Mouse (Mus musculus): ENCODE data around the gene Cdk5rap3. TPM values are rescaled to one million over a fixed set of nuclear protein-coding genes. Genes with fewer than 3 reads are reported as not detected.

Gene Cdk5rap3
- polyA plus RNA-seq, 1 experiment from 2014 or later: 52.5 TPM

DNA sequence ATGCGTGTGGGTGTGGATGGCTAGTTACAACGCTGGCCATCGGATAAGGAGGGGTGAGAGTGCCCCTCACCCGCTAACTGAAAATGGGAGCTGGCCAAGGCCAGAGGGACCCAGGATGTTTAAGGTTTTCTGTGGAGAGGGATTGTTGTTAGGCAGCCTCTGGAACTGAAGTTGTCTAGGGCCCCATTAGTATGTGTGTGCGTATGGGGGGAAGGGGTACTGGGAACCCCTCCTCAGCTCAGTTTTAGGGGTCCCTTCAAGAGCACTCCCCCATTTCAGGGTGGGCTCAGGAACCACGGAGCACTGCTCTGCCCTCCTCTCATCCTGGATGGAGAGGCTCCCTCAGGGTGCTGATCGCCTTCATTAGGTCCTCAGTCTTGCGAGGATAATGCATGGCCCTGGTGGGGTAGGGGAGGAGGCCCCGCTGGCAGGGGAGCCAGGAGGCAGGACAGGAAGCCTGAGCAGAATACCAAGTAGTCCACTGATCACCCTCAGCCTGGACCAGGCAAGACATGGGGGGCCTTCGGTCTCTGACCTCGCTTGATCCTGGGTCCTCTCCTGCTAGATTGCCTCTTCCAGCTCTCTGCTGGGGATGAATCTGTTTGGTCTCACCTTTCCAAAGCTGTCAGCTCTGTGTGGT lies 23.0 kb downstream of the Cdk5rap3 start:
- H3K36me3 ChIP-seq (ENCODE audit: control insufficient read depth, insufficient read depth, low read length): no peaks in the 10 kb centered on the region
- 63% methylated on average over 11 of the region's 11 CpGs for WGBS (ENCODE audit: insufficient replicate concordance)
- no peaks in the 10 kb centered on the region for H3K9me3 ChIP-seq (replicated peaks; ENCODE audit: control insufficient read depth, low read length)
- H3K9ac ChIP-seq (ENCODE audit: low read depth, low read length): no peak overlapping the region
- H3K4me2 ChIP-seq: no peak overlapping the region
- no peak; the same call in 1 of the 2 replicates for ATAC-seq (replicated peaks; ENCODE audit: insufficient number of reproducible peaks, low FRiP score, low TSS enrichment)
- no peak overlapping the region for H3K27ac ChIP-seq (ENCODE audit: low read depth, low read length)
- H3K27me3 ChIP-seq (ENCODE audit: control insufficient read depth, insufficient read depth, low read length): no peaks in the 10 kb centered on the region
- H3K4me3 ChIP-seq (ENCODE audit: low read depth, low read length): no peak overlapping the region
- no peaks in the 10 kb centered on the region for H3K4me1 ChIP-seq (ENCODE audit: control insufficient read depth, insufficient read depth, low read length)

DNA sequence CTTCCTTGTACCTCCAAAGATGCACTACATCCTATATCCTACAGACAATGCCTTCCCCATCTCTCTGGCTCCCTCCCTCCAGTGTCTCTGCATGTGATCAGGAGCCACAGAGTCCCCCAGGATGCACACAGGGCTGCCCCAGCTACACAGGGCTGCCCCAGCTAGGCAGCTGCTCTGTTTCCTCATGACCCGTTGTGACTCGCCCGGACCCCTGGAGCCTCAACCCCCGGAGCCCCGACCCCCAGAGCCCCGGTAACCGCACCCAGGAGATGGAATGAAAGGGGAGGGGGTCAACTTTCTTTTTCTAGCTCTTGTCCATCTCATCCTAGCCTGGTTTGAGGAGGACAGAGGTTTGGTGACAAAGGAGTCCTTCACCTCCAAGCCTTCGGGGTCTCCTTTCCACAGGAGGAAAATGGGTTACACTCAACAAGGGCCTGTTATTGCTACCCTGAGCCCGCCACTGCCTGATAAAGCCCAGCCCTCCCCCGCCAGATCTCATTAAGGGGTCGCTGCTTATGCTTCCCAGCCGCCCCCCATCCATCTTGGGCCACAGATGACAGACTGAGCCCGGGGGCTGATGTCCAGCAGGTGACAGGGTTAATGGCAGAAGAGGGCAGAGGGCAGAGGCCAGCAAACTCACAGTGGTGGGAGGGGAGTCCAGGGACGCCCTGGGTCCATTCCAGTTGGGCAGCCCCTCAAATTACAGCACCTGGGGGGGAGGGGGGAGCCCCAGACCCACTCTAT lies 24.3 kb downstream of the Cdk5rap3 start:
- Histone ChIP-seq H3K4me2 (no peak overlapping the region), H3K4me1 (ENCODE audit: control insufficient read depth, insufficient read depth, low read length) (no peaks in the 10 kb centered on the region), H3K9me3 (replicated peaks; ENCODE audit: control insufficient read depth, low read length) (no peaks in the 10 kb centered on the region), H3K27ac (ENCODE audit: low read depth, low read length) (no peak overlapping the region), H3K9ac (ENCODE audit: low read depth, low read length) (no peak overlapping the region), H3K27me3 (ENCODE audit: control insufficient read depth, insufficient read depth, low read length) (no peaks in the 10 kb centered on the region), H3K36me3 (ENCODE audit: control insufficient read depth, insufficient read depth, low read length) (no peaks in the 10 kb centered on the region), H3K4me3 (ENCODE audit: low read depth, low read length) (no peak overlapping the region)
- ATAC-seq (replicated peaks; ENCODE audit: insufficient number of reproducible peaks, low FRiP score, low TSS enrichment): no peak
- WGBS (ENCODE audit: insufficient replicate concordance): 50% methylated on average over 14 of the region's 14 CpGs

DNA sequence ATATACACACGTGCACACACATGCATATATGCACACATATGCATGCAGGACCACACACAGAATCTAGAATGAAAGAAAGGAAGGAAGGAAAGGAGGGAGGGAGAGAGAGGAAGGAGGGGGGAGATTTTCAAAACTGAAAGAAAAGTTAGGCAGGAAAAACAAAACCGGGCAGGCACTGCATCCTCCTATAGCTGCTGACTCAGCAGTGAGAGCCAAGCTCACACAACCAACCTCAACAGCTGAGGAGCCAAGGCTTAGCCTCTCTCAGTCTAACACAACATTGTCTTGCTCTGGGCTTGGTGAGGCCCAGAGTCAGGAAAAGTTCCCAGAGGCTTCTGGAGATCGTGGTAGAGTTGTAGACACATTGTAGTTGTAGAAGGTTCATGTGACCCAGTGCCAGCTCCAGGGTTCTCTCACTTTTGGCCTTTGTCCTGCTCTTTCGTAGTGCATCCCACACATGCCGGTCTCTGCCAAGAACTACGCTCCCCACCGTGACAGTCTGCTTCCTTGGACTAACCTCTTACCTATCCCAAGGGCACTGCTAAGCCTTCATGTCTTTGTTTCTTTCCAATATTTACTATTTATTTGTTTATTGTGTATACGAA lies 29.3 kb downstream of the Cdk5rap3 start:
- H3K4me1 ChIP-seq (ENCODE audit: control insufficient read depth, insufficient read depth, low read length): no peaks in the 10 kb centered on the region
- H3K9ac ChIP-seq (ENCODE audit: low read depth, low read length): no peak overlapping the region
- no peaks in the 10 kb centered on the region for H3K36me3 ChIP-seq (ENCODE audit: control insufficient read depth, insufficient read depth, low read length)
- H3K27me3 ChIP-seq (ENCODE audit: control insufficient read depth, insufficient read depth, low read length): no peaks in the 10 kb centered on the region
- H3K27ac ChIP-seq (ENCODE audit: low read depth, low read length): no peak overlapping the region
- ATAC-seq (replicated peaks; ENCODE audit: insufficient number of reproducible peaks, low FRiP score, low TSS enrichment): no peak
- H3K4me3 ChIP-seq (ENCODE audit: low read depth, low read length): no peak overlapping the region
- H3K9me3 ChIP-seq (replicated peaks; ENCODE audit: control insufficient read depth, low read length): no peaks in the 10 kb centered on the region
- H3K4me2 ChIP-seq: no peak overlapping the region
- WGBS (ENCODE audit: insufficient replicate concordance): 76% methylated on average over 8 of the region's 8 CpGs

DNA sequence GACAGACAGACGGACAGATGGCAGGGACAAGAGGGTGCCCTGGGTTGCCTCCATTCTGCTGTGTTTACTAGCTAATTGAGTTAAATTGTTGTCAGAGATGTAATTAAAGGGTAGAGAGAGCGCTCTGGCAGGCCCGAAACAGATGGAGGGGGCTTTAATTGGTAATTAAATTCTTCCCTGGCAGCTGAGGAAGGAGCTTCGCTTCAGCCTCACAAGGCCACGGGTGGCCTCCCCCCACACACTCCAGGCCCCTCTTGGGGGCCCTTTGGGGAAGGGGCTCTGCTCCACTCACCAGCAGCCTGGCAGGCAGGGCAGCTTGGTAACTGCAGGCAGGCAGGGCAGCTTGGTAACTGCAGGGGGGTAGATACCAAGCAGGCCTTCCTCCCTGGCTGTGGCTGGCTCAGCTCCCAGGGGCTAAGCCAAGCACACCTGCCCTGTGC lies 30.4 kb downstream of the Cdk5rap3 start:
- no peak overlapping the region for H3K4me2 ChIP-seq
- no peaks in the 10 kb centered on the region for H3K9me3 ChIP-seq (replicated peaks; ENCODE audit: control insufficient read depth, low read length)
- no peaks in the 10 kb centered on the region for H3K4me1 ChIP-seq (ENCODE audit: control insufficient read depth, insufficient read depth, low read length)
- H3K9ac ChIP-seq (ENCODE audit: low read depth, low read length): no peak overlapping the region
- no peaks in the 10 kb centered on the region for H3K27me3 ChIP-seq (ENCODE audit: control insufficient read depth, insufficient read depth, low read length)
- H3K4me3 ChIP-seq (ENCODE audit: low read depth, low read length): no peak overlapping the region
- ATAC-seq (replicated peaks; ENCODE audit: insufficient number of reproducible peaks, low FRiP score, low TSS enrichment): no peak
- 60% methylated on average over 5 of the region's 5 CpGs for WGBS (ENCODE audit: insufficient replicate concordance)
- H3K27ac ChIP-seq (ENCODE audit: low read depth, low read length): no peak overlapping the region
- H3K36me3 ChIP-seq (ENCODE audit: control insufficient read depth, insufficient read depth, low read length): no peaks in the 10 kb centered on the region

DNA sequence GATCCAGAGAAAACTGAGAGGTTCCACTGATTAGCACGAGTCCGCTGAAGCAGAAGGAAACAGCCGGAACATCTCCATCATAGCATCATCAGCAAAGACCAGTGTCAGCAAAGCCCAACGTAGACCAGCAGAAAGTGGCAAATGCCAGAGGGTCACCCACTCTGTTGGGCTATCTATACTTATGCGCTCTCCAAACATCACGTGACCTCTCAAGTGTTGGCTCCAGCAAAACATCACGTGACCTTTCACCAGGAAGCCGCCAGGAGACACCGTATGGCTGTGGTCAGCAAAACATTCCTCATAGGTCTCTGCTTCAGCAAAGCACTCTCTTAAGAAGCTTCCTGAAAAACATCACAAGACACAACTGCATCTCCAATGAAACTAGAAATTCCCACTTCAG lies 36.0 kb downstream of the Cdk5rap3 start:
- Histone ChIP-seq H3K9ac (ENCODE audit: low read depth, low read length) (no peak overlapping the region), H3K9me3 (replicated peaks; ENCODE audit: control insufficient read depth, low read length) (no peaks in the 10 kb centered on the region), H3K4me2 (no peak overlapping the region), H3K36me3 (ENCODE audit: control insufficient read depth, insufficient read depth, low read length) (no peaks in the 10 kb centered on the region), H3K4me3 (ENCODE audit: low read depth, low read length) (no peak overlapping the region), H3K27ac (ENCODE audit: low read depth, low read length) (no peak overlapping the region), H3K27me3 (ENCODE audit: control insufficient read depth, insufficient read depth, low read length) (peaks cover 15% of the 10 kb centered on the region), H3K4me1 (ENCODE audit: control insufficient read depth, insufficient read depth, low read length) (peaks cover 12% of the 10 kb centered on the region)
- no peak for ATAC-seq (replicated peaks; ENCODE audit: insufficient number of reproducible peaks, low FRiP score, low TSS enrichment)
- 64% methylated on average over 9 of the region's 9 CpGs for WGBS (ENCODE audit: insufficient replicate concordance)

DNA sequence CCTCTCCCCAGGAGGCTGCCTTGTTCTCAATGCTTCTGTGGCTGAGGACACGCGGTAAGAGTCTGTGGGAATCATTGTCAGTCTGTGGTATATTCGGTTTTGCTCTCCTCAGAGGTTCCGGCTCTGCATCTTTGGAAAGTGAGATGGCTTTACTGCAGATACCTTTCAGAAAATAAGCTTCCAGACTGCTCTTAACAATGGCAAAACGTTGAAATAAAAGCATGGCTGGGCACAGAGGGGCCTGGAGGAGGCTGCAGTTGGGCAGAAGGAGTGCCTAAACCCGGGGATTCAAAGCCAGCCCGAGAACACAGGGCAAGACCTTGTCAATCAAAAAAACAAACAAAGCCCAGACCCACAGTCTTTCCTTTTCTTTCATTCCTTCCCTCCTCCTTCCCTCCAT lies 36.9 kb downstream of the Cdk5rap3 start:
- H3K4me3 ChIP-seq (ENCODE audit: low read depth, low read length): no peak overlapping the region
- ATAC-seq (replicated peaks; ENCODE audit: insufficient number of reproducible peaks, low FRiP score, low TSS enrichment): no peak
- no peak overlapping the region for H3K4me2 ChIP-seq
- no peaks in the 10 kb centered on the region for H3K36me3 ChIP-seq (ENCODE audit: control insufficient read depth, insufficient read depth, low read length)
- no peak overlapping the region for H3K9ac ChIP-seq (ENCODE audit: low read depth, low read length)
- H3K27ac ChIP-seq (ENCODE audit: low read depth, low read length): no peak overlapping the region
- H3K4me1 ChIP-seq (ENCODE audit: control insufficient read depth, insufficient read depth, low read length): peaks cover 12% of the 10 kb centered on the region
- no peaks in the 10 kb centered on the region for H3K9me3 ChIP-seq (replicated peaks; ENCODE audit: control insufficient read depth, low read length)
- WGBS (ENCODE audit: insufficient replicate concordance): 49% methylated on average over 7 of the region's 7 CpGs
- H3K27me3 ChIP-seq (ENCODE audit: control insufficient read depth, insufficient read depth, low read length): peaks cover 15% of the 10 kb centered on the region

DNA sequence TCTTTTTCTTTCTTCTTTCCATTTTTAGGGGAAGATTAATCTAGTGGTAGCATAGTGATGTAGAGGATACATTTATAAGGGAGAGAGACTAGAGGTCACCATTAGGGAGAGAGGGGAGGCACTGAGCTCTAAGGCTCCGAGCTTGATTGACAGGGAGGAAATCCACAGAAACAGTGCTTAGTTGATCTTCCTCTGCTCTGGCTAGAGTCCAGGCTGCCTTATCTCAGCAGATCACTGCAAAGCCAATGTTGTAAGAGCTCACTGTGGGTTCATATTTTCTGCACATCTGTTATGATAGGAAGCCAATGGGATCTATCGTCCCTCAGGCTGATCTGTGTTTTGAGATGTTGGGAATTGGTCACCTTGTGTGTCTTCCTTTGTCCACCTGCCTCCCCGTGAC lies 37.6 kb downstream of the Cdk5rap3 start:
- 53% methylated on average over 3 of the region's 3 CpGs for WGBS (ENCODE audit: insufficient replicate concordance)
- H3K27me3 ChIP-seq (ENCODE audit: control insufficient read depth, insufficient read depth, low read length): peaks cover 15% of the 10 kb centered on the region
- no peak overlapping the region for H3K4me2 ChIP-seq
- H3K4me1 ChIP-seq (ENCODE audit: control insufficient read depth, insufficient read depth, low read length): peaks cover 17% of the 10 kb centered on the region
- H3K36me3 ChIP-seq (ENCODE audit: control insufficient read depth, insufficient read depth, low read length): no peaks in the 10 kb centered on the region
- H3K4me3 ChIP-seq (ENCODE audit: low read depth, low read length): no peak overlapping the region
- no peak overlapping the region for H3K9ac ChIP-seq (ENCODE audit: low read depth, low read length)
- no peaks in the 10 kb centered on the region for H3K9me3 ChIP-seq (replicated peaks; ENCODE audit: control insufficient read depth, low read length)
- ATAC-seq (replicated peaks; ENCODE audit: insufficient number of reproducible peaks, low FRiP score, low TSS enrichment): no peak
- H3K27ac ChIP-seq (ENCODE audit: low read depth, low read length): no peak overlapping the region

DNA sequence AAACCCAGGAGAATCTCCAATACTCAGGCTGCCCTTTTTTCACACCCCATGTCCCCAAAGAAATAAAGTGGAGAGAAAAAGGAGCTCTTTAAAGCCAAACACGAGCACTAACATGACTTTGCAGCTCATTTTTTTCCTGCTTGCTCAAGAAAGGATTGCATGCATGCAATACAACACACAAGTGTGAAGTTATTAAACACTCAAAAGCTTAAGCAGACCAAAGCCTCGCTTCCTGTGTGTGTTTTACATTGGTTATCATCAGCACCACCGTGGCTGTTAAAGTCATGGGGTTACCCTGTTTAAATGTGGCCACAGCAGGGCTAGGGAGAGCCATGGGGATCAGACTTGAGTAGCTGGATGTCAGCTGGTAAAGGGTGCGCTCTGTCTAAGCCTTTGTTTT lies 39.2 kb downstream of the Cdk5rap3 start:
- Histone ChIP-seq H3K9ac (ENCODE audit: low read depth, low read length) (no peak overlapping the region), H3K4me3 (ENCODE audit: low read depth, low read length) (no peak overlapping the region), H3K27ac (ENCODE audit: low read depth, low read length) (no peak overlapping the region), H3K36me3 (ENCODE audit: control insufficient read depth, insufficient read depth, low read length) (no peaks in the 10 kb centered on the region), H3K4me2 (no peak overlapping the region), H3K9me3 (replicated peaks; ENCODE audit: control insufficient read depth, low read length) (no peaks in the 10 kb centered on the region), H3K4me1 (ENCODE audit: control insufficient read depth, insufficient read depth, low read length) (peaks cover 28% of the 10 kb centered on the region), H3K27me3 (ENCODE audit: control insufficient read depth, insufficient read depth, low read length) (peaks cover 15% of the 10 kb centered on the region)
- 40% methylated on average over 4 of the region's 4 CpGs for WGBS (ENCODE audit: insufficient replicate concordance)
- ATAC-seq (replicated peaks; ENCODE audit: insufficient number of reproducible peaks, low FRiP score, low TSS enrichment): no peak

Data from heart, embryonic 11.5 days (tissue).